Mouse (Mus musculus): ENCODE results near the gene Zfp60.
"Not testable (repeated sequence)": the region's sequence is repeated elsewhere in the genome, so short reads cannot be mapped to it uniquely, and the experiment has no call there.

Zfp60 gene

DNA sequence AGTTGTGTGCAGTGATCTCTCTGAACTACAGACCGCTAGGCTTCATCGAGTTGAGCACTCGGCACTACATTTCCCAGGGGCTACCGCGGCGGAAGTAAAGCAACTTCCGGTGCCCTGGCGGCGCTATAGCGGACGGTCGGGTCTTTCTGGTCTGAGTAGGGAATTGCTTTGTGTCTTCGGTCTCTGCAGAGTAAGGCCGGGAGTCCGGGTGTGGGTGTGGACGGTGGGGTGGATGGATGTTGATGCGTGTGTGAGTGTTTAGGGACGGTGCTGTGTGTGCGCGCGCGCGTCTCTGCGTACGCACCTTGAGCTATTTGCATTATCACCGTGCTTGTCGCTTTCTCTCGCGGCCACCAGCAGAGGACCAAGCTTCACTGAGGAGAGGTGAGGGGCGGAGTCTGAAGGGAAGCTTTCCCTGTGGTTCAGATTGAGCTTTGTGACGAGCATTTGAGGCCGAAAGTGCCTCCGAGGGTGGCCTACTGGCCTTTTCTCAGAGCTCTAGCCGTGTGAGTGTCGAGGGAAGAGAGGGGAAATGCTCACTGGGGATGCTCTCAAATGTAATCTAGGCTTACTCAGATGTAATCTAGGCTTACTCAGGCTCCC, at the start of gene Zfp60:
Gene Zfp60, plus strand, starts transcription at position 109 of the 603 bp plus-strand sequence.
- DNase-seq = peak; percentile 85

DNA sequence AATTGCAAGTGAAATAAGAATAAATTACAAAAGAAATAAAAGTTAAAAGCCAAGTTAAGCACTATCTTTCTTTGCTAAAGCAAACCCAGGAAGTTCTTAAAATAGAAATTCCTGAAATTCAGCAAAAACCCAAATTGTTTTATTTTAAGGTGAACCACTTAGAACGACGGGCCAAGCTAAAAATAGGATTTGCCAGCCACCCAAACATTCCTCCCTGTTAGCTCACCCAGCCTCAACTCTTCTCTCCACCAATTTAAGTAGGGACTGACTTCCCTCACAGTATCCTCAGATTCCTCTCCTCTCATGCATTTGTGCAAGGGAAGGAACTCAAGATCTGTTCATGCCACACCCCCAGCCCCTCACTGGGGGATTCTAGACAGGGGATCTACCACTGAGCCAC, 48.0 kb upstream of the Zfp60 start:
- no peak for DNase-seq

DNA sequence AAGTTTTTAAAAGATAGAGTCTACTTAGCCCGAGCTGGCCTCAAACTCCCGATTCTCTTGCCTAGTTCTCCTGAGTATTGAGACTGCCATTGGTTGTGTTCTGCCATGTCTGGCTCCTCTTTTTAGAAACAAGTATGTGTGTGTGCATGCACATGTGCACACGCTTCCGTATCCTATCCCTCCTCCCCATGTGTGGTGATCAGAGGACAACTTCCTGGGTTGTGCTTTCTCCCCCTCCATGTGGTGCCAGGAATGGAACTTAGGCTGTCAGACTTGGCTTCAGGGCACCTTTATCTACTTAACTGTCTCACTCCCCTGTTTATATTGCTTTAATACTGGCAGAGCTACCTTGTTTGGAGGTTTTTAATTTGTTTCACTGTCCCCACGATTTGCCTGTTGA, 46.0 kb upstream of the Zfp60 start:
- no peak for DNase-seq

DNA sequence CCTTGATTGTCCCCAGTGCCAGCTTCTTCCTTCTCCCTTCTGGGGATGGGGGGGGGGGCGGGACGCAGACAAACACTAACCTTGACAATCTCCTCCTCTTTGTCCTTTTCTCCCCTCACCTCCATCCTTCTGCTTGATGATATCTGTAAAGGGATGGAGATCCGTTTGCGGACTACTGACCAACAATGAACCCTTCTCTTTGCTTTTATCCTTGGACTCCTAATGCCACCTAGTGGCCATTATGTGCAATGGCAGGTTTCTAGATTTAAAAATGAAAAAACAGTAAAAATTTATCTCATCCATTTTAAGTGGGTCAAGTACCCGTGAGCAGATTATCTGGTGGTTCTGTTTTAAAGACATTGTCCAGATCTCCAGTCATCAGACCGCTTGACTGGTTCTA, 45.5 kb upstream of the Zfp60 start:
- DNase-seq = no peak

DNA sequence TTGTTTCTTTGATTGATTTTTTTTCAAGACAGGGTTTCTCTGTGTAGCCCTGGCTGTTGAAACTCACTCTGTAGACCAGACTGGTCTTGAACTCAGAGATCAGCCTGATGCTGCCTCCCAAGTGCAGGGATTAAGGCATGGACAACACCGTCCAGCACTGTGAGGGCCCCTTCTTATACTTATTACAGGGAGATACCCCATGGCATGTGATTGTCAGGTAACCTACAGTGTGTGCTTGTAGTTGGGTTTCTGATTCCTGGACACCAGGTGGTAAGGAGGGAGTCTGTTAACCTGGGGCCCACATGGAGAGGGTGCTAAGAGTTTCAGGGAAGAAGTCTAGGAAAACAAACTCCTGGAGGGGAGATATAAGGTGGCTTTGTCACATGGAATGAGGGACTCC, 44.1 kb upstream of the Zfp60 start:
- no peak for DNase-seq

DNA sequence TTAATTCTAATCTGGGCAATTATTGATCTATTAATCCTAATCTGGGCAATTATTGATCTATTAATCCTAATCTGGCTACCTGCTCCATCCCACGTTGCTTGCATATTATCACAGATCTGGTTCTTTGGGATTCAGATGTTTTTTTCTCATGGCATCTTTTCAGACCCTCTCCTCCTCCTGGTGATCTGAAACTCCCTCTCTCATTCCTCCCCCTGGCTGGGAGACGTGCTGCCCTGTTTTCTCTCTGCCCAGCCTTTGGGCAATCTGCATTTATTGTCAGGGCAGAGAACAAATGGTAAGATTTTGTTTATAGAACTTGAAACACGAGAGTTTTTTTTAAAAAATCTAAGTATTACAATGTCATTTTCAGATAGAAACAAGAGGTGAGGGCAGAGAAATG, 43.4 kb upstream of the Zfp60 start:
- no peak for DNase-seq

DNA sequence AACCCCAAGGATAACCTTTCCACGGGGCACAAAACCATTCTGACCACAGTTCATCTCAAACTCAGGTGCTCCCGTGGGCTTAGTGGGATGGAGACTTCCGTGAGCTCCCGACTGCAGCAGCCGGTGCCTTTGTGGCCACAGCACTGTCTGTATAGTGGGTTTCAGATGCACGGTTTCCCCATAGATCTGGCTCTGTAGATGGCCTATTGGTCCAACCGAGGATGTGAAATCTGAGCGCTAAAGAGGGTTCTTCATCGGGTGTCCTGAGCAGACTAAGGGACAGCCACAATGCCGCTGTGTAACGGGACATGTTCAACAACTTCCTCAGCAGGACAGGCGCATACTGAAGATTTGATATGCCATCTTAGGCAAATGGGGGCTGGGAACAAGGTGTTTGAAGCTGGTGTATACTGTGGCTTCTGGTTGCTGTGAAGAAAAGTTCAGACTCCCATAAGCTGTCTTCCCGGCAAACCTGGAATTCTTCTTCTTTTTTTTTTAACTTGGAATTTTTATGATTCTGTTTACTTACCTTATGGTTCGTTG, 42.9 kb upstream of the Zfp60 start:
- DNase-seq = peak; percentile 14

DNA sequence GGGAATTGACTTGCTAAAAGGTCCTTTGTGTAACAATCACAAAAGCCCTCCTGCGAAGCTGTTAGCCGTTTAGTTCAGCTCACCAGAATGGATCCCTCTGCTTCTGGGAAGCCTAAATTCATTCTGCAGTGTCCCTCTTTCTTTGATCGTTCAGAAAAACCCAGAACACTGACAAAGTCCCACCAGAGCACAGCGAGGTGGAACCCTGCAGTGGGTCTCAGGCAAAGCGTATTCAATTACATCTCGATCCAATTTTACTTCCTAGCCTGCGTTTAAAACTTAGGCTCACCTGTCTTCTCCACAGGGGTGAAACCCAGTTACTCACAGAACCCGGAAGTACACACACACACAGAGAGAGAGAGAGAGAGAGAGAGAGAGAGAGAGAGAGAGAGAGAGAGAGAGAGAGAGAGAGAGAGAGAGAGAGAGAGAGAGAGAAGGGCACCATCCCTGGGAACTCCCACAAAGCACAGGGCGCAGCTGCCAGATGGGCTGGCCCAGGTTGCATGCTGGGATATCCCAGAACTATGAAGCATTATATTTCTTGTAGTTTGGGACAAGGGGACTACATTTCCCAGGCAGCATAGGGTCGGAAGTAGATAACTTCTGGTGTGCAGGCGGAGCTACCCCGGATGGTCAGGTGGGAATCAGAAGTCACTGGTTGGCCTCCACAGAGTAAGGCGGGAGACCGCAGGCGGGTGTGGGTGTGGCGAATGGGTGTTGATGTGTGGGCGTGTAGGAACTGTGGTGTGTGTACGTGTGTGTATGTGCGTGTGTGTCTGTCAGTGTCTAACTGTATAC, 42.2 kb upstream of the Zfp60 start, which contains the start of gene Zfp607b:
Gene Zfp607b, plus strand, starts transcription at position 526 of the 798 bp plus-strand sequence.
- peak; percentile 93 for DNase-seq

DNA sequence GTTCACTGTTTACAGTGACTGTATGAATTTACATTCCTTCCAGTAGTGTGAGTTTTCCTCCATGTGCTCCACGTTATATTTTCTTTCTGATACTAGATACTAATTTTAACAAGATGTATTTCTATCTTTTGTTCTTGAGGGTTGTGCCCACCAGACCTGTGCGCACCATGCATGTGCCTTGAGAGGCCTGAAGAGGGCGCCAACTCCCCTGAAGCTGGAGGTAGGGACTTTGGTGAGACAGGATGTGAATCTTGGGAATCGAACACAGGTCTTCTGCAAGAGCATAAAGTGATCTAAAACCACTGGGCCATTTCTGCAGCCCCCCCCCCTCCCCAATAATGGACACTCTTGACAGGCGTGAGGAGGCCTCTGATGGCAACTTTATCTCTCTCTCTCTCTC, 40.1 kb upstream of the Zfp60 start:
- peak; percentile 62 for DNase-seq

DNA sequence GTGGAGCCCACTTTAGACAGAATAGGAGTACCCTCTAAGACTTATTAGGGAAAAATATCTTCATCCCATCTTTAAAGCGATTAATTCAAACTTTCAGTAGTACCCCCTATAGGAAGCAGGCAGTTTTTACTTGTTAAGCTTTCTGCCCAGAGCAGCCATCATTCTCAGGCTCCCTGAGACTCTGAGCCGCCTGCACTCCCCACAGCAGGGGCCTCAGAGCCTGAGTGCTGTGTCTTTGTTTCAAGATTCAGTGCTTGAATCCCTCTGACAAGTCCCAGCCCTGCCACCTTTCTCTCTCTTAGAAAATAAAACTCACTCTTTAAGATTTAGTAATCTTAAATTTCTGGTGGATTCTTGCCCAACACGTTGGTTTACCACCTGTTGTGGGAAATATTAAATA, 34.5 kb upstream of the Zfp60 start:
- DNase-seq = no peak

DNA sequence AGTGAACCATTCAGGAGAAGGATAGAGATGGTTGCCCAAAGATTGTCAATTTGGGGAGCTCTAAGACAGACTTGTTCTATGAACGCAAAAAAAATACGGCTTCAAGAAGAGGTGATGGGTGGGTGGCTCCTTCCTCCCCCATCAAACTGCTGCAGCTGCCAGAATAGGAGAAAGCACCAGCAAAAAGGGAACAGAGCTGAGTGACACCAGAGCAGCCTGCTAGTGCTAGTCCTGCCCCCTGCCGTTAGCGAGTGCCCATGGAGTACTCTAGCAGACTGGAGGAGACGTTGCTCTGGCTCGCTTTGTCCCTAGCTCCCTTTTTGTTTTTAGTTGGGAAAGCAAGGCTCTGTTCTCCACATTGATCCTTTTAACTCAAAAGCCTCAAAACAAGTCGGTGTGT, 20.8 kb upstream of the Zfp60 start:
- no peak for DNase-seq

DNA sequence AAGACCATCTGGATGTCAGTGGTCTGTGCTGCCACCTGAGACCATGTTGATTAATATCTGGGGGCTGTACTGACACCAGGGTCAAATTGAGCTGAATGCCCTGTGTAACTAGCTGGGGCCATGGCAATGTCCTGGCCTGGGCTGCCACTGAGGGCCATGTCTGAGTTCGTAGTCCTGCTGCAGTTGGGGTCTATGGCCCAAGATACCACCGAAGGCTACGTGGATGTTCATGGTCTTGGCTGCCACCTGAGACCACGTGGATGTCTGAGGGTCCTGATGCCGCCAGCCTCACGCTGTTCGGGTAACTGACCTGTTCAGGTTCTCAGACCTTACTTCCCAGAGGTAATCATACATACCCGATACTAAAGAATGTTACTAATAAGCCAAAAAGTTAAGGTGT, 9.2 kb upstream of the Zfp60 start:
- DNase-seq = no peak

DNA sequence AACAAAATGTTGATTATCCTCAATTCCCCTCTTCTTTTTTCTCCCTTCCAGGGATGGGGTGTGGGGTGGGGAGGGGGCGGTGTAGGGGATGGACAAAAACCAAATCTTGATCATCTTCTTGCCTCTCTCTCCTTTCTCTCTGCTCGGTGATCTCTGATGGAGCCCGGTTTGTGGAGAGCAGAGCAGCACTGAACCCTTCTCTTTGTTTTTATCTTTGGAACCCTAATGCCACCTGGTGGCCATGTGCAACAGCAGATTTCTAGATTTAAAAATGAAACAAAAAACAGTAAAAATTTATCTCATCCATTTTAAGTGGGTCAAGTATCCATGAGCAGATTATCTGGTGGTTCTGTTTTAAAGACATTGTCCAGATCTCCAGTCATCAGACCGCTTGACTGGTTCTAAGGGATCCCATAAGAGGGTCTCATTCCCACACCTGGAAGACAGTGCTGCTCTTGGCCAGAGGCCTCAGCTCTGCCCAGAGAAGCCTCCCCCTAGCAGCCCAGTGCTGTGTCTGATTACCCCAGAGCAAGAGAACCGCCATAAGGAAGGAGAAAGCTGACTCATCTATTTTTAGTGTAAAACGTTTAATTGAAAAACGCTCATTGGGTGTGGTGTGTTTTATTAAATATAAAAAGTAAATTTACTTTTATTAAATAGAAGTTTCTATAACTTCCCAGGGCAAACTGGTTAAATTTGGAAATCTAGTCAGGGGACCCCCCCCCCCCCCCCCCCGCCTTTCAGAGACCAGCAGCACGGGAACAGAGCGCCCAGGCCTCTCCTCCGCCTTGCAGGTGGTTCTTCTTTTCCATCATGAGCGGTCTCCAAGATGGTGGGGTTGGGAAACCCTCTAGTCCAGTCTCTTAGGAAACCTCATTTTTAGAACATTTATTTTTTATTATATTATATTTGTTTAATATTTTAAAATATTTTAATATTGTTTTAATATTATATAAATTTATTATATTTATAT, 5.3 kb upstream of the Zfp60 start:
- DNase-seq = peak; percentile 49

DNA sequence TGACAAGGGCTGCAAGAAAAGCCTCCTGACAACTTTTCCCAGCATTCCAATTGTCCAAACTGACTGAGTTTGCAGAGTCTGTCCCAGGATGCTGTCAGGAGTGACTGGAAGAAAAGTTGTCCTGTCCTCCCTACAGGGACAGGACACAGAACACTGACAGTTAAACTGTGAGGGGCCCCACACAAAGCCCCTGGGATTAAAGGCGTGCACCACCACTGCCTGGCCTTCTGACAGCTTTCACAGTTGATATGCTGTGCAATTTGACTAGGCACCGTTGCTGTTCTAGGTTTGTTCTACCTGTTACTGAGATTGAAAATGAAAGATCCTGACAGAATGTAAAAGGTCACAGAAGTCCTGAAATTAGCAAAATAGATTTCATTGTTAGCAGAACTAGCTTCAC, 3.7 kb upstream of the Zfp60 start:
- DNase-seq = no peak

DNA sequence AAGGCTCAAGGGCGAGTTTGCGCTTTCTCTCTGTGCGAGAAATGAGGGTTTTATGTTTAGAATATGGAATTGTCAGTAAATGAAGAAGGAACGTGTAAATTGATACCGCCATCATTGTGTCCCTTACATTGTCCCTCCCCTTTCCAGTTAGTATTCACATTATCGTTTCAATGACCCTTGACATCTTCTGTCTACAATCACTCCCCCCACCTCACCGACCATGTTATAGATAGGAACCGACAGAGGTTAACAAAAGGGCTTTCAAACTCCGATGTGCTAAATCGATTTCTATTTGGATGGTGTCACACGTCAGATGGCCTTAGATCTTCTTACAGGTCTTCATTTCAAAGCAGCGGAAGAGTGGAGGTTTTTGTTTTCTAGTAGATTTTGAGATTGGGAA, 757 bp downstream of the Zfp60 start:
- no peak for DNase-seq

DNA sequence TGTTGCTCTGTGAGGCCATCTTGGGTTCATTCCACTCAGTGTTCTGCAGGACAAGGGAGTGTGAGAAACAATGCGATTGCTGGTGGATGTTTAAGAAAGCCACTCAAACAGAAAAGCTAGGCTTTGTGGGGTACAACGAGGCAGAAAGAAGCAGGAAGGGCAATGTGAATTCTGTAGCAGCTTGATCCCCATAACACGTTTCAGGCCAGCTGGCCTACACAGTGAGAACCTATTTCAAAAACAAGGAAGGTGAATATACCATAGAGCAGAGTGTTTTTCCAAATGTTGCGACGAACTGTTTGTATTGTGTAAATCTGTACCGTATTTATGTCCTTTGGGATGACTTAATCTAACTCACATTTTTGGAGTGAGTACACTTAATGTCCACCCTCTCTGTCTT, 1.3 kb downstream of the Zfp60 start:
- no peak for DNase-seq

DNA sequence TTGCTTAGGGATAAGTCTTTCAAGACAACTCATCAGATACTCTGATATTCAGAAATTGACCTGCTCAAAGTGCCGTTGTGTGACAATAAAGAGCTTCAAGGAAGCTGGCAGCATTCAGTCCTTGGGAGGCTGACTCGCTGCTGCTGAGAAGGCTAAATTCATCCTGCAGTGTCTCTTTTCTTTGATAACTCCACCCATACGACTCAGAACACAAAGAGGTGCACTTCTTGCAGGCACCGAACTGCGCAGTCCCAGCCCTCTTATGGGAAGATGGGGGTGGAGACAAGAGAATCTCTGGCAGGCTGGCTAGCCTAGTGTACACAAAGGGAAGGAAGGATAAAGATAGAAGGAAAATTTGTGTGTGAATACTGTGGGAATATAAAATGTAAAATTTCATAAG, 4.3 kb downstream of the Zfp60 start:
- DNase-seq = no peak

DNA sequence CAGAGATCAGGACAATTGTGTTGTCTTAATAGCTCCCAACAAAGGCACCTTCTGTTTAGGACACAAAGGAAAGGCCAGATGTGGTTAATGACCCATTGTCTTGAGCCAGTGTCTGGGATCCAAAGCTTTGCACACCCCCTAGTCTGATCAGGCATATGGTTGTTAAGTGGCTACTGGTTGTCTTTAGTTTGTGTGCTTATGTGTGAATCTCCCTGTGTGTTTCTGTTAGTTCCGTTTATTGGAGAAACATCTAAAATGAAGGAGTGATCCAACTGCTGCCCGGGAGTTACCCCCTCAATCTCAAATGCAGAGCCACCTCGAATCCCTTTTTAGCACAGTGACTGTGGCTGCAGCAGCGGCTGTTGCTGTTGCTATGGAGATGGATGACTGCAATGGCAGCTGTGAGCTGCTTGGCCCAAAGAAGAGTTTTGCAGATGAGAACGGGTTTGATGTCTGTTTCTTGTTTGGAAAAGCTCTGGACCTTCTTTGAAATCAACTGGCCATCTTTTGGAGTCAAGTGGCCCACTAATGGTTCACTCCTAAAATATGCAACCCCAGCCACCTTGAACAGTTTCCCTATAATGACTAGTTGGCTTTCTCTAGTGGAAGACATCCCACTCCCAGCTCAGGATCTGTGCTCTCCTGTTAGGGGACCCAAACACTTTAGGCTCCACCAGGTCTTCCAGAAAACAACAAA, 25.3 kb downstream of the Zfp60 start:
- DNase-seq = no peak

DNA sequence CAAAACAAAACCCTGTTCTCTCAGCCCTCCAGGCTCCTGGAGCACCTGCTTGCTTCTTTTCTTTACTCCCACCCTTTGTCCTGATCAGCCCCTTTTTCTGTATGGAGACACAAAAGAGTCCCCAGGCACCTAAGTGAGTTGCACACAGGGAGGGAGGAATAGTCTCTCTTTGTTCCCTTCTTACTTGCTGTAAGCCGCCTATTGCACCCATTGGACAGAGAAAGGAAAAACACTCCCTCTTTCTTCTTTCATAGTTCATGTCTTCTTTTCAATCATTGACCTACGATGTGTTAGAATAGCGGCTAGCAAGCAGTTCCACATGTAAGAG, 25.8 kb downstream of the Zfp60 start:
- DNase-seq = no peak

DNA sequence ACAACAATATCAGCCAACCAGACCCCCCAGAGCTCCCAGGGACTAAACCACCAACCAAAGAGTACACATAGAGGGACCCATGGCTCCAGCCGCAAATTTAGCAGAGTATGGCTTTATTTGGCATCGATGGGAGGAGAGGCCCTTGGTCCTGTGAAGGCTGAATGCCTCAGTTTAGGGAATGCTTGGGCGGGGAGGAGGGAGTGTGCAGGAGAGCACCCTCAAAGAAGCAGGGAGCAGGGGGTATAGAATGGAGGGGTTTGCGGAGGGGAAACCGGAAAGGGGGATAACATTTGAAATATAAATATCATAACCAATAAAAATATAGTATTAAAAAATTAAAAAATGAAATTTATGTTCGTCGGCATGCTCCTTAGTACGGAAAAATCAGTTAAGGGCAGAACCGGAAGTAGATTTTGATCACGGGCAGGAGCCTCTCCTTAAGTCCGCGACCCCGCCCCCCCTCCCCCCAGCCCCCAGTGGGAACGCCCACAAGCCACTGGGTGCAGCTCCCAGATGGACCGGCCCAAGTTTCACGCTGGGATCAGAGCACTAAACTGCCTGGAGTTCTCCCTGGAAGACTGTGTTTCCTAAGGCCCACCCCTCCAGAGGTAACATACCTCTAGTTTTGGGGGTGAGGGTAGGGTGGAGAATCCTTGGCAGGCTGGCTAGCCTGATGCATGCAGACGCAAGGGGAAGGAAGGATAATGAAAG, 34.1 kb downstream of the Zfp60 start:
- peak; percentile 5 for DNase-seq

DNA sequence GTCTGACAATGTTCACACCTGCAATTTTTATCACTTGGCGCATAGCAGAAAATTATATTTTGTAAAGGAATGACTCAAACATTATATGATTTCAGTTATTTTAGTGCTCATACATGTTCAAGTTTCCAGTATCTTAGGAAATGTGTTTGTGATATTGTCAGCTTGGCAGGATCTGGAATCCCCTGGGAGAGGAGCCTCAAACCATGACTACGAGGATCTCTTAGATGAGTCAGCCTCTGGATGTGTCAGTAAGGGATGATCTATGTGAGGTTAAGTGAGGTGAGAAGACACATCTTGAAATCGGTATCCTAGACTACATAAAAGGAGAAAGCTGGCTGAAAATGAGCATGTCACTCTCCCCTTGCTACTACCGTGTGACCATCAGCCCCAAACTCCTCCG, 58.1 kb downstream of the Zfp60 start:
- no peak for DNase-seq

DNA sequence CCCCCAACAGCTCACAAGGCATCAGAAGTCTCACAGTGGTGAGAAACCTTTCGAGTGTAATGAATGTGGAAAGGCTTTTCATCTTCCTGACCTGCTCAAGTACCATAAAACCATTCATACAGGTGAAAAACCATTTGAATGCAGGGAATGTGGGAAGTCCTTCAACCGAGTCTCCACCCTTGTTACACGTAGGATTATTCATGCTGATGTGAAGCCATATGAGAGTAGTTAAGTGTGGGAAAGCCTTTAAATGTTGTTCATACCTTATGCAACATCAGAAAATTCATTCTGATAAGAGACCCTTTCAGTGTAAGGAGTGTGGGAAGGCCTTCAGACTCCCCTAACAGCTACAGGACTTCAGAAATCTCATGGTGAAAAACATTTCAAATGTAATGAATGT, 62.7 kb downstream of the Zfp60 start:
- DNase-seq = not testable (repeated sequence)

All from thymus, postnatal 14 days (tissue).